Mouse (Mus musculus) activated CD4-positive, CD25-positive, alpha-beta regulatory T cell, adult 4 months (primary cell): ENCODE data around the gene Bach2. TPM values are rescaled to one million over a fixed set of nuclear protein-coding genes. Genes with fewer than 3 reads are reported as not detected.

Source experiments
- ATAC-seq: one replicate; pipeline ENCODE4 v1.8.0; 2017
- polyA plus RNA-seq, 2 experiments: library from polyadenylated mRNA; unstranded; fragments of 100-300 nt; shearing (Covaris generic); gene quantifications; one replicate each; pipeline ENCODE4 v1.2.1; 2017

The Bach2 gene
- polyA plus RNA-seq, 2 experiments from 2014 or later, result 11.8 to 17.2 TPM

- ATAC-seq, result no peak
Observed at GRCm38 (mm10) chr4:32225191-32225590, 13.4 kb upstream of the Bach2 start.

DNA sequence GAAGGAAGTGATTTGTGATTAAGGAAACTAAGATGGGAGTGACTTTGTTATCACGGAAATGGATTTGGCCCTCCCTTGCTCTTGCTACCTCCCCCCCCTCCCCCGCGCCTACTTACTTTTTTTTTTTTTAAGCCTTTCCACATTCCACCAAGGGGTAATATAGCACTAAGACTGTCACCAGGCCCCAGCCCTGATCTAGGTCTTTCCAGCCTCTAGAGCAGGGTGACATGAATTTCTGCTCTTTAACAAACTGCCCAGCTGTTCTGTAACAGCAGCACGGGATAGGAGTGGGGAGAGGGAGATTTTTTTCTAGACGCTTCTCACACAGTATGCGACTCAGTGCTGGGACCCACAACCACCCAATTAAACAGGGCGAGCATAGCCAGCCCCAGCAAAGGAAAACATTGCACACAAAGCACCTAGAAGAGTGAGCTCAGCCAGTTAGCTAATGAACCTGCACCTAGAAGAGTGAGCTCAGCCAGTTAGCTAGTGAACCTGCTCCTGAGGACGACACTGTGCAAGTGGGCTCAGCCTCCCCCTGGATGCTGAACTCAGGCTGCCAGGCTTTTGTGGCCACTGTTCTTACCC lies 10.5 kb upstream of the Bach2 start:
- no peak for ATAC-seq

DNA sequence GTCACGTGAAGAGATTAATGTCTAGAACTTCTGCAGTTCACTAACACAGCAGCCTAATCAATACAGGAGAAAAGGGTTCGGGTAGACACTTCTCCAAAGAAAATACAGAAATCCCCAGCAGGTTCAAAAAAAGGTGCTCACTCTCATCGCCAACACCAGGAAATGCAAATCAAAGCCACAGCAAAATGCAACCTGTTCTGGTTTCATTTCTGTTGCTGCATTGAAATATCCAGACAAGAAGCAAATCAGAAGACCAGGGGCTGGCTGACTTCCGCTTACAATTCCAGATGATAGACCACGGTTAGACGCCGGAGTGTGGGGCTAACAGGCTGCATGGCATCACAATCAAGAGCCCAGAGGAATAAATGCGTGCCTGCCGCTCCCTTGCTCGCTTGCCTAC lies 9.3 kb upstream of the Bach2 start:
- peak; percentile 77 for ATAC-seq

DNA sequence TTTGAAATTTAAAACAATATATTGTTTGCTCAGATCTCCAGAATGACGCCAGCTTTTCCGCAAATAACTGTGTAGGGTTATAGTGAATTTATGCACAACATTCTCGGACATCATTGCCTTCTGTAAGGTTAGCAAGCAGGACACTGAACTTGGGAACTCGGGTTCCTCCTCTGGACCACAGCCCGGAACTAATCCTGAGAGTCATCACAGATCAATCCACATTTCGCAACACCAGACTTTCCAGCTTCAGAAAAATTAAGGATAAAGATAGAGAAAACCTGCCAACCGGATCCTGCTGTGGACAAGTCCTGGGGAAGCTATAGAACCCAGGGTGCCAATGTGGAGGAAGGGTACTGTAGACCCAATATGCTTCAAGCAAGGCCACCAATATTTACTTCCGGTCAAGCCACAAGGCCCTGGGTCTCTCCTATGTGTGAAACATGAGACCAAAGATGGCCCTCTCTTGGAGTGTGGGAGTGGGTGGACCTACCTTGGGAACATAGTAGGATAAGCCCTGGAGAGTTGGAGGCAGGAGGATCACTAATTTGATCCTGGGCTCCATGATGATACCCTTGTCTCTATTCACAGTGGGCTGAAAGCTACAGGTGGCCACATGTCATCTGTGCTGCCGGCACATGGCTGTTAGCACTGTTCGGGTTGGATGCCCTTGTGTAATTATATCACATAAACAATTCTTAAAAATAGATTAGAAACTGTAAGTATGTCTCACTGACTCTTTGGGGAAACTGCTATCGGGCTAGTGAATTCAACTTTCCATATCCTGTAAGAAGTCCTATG lies 7.1 kb upstream of the Bach2 start:
- ATAC-seq, result no peak

GRCm38 (mm10) chr4:32235920-32236705 lies 2.5 kb upstream of the Bach2 start:
- ATAC-seq, result no peak

GRCm38 (mm10) chr4:32238921-32239748 lies 531 bp downstream of the Bach2 start:
- ATAC-seq, result peak; percentile 34

GRCm38 (mm10) chr4:32239749-32240131 lies 1.1 kb downstream of the Bach2 start:
- ATAC-seq, result peak; percentile 35

- no peak for ATAC-seq
Observed at GRCm38 (mm10) chr4:32240457-32241030, 1.9 kb downstream of the Bach2 start.

DNA sequence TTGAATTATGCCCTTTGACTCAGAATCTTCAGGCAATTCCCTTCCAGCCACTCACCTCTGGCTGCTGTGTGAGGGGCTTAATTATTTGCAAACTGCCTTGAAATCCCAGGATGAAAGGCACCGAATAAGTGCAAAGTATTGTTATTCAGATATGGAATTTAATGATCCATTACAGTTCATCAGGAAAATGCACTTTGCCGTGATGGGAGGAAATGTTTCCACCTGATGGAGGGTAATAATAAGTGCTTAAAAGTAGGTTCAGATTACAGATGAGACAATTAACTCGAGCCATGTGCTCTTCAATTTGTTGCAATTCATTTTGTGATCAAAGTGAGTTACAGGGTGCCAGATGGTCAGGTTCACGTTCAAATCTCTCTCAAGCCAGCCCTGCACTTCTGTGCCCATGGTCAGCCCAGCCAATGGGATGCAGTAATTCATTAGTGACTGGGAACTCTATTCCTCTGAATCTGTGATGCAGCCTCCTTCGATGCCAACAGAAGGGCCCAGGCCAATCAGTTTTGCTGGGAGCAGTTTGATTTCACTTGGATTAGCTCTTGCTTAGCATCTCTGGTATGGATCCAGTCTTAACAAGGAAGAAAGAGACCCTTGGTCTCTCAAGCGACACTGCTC lies 2.9 kb downstream of the Bach2 start:
- no peak for ATAC-seq

DNA sequence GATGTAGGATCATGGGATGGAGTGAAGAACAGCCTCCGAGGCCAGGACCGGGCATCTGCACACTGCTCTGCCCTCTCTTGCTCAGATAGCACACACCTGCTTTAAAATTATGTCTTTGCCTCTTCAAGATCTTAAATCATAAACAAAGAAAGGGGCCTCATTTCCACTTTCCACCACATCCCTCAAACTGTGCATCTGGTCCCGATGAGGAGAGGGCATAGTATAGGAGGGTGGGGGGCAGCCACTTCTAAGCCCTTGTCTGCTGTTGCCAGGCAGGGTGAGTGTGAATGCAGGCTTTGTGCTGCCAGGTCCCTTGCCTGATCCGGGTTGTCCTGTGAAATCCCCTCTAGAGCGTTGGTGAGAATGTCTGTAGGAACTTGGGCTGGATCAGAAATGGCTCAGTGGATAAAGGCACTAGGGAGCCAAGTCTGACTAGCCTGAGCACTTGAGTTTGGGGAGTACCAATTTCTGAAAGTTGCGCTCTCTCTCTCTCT lies 3.6 kb downstream of the Bach2 start:
- ATAC-seq, result no peak

GRCm38 (mm10) chr4:32243458-32243857 lies 4.9 kb downstream of the Bach2 start:
- ATAC-seq, result no peak

DNA sequence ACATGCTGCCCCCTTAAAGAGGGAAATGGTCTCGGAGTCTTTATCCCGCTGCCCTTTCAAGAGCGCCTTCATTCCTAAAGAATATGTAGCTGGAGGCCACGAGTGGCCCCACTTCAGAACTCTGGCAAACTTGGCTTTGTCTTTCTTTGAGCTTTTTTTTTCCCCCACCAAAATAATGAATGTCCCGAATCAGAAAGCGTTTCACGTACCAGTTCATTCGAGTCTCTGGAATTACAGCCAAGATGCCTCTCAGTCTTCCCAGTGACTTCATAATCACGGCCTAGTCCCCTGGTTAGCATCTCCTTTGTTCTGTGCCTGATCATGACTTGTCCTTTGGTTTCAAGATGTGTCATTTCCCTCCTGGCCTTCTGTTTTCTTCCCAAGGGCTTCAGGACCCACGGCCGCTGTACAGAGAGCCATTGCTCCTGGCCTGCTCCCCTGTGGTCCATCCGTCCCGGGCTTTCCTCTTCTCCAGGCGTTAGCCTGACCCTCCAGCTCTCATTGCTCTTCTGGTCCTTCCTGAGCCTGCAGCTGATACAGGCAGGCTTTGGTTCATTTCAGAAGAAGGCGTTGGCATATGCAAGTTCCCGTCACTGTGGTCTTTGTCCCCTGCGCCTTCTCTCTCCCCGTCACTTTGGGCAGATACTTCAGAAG lies 5.6 kb downstream of the Bach2 start:
- ATAC-seq, result no peak

GRCm38 (mm10) chr4:32245586-32245985 lies 7.0 kb downstream of the Bach2 start:
- no peak for ATAC-seq

GRCm38 (mm10) chr4:32246020-32246419 lies 7.4 kb downstream of the Bach2 start:
- ATAC-seq, result no peak

DNA sequence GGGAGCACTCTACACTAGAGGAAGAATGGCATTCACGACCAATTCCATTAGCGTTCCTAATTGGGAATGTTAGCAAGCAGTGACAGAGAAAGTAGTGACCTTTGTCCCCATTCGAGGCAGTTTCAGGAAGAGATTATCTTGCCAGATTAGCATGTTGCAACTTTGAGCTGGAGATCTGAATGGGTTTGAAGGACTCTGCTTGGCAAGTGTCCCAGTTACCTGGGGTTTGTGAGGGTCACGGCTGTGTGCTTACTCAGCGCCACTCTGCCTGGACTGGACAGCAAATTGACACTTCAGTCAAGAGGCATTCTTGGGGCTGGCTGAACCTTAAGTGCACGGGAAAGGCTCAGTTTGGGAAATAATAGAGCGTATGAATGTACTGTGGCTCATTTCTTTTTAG lies 8.2 kb downstream of the Bach2 start:
- no peak for ATAC-seq

DNA sequence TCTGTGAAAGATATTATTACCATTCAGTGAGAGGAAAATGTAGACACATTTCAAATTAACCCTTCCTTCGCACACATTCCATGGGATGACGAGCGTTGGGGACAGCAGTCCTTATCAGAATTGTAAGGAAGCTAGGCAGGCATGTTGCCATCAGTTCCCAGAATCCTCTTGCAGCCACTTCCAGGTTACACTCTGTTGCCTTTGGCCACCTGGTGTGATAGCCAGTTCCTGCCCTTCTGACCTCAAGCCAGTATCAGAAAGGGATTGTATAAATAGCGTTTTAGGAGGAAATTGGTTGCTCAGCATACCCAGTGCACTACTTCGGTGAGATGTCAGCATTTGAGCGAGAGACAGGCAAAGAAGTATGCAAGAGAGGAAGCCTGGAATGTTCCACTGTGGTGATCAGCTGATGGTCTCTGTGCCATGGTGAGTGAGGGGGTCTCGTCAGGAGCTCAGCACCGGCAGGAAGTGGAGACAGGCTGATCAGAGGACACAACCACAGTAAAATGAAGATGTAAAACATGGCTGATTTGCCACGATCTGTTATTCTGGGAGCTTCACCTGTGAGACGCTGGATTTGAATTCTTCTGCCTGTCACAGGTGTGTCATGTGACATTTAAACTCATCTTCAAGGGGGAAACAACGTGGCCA lies 9.0 kb downstream of the Bach2 start:
- ATAC-seq, result no peak

DNA sequence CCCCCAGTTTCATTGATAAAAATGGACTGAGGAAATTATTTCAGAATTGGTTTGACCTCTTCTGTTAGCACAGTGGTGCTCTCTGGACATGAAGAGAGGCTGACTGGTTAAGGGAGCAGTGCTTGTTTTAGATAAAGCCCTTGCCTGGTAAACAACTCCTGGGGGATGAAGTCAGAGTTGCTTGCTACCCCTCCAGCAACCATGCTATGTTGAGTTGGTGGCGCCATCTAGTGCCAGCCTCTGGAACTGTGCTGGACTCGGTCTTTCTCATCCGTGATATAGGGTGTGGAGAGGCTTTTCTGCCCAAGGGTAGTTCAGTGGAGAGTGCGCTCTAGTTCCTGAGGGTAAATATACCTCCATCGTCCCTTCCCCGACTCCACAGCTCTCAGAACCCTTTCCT lies 9.6 kb downstream of the Bach2 start:
- ATAC-seq, result peak; percentile 34

GRCm38 (mm10) chr4:32248990-32249393 lies 10.4 kb downstream of the Bach2 start:
- no peak for ATAC-seq

DNA sequence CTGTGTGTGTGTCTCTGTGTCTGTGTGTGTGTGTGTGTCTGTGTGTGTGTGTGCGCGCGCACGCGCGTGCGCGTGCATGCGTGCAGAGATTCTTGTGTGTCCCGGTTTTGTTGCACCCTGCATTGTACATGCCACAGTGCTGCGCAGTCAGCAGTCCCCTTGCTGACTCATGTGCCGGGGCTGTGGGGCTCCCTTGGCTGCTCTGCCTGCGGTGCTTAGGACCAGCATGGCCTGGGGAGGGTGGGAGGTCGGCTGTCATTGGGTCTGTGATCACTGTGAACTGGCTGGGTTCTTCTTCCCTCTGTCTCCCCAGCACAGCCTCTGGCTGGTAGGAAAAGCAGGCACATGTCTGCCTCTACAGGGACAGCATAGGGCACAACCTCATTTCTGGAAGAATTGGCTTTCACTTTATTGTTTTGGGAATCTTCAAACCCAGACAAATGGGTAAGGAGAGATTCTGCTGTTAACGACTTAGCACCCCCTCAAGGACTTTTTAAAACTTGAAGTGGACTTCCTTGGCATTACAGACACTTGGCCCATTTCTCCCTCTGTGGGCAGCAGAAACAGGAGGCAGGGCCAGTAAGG lies 11.2 kb downstream of the Bach2 start:
- ATAC-seq, result peak; percentile 31

GRCm38 (mm10) chr4:32250333-32251004 lies 11.9 kb downstream of the Bach2 start:
- peak; percentile 49 for ATAC-seq
